Mouse (Mus musculus) heart, embryonic 13.5 days (tissue): ENCODE measurements around the gene Acvrl1. TPM values are rescaled to one million over a fixed set of nuclear protein-coding genes. Genes with fewer than 3 reads are reported as not detected.
A peak's percentile ranks its signal among the peaks of the same experiment; 100 is the strongest.

ENCODE experiments used
- ATAC-seq: fragments of 200-750 bp; cut with Nextera tagmentation; 2 replicates; pipeline ENCODE4 v1.8.0; 2017; ENCODE audit warnings: moderate TSS enrichment; ENCODE audit not compliant: insufficient number of reproducible peaks, low FRiP score, low TSS enrichment; ENCODE audit errors: extremely low read depth
- H3K27ac ChIP-seq: fragments of 300-500 bp; sonication (generic); replicated peaks from 2 replicates; pipeline ENCODE4 v1.5.1; 2015; ENCODE audit warnings: moderate library complexity, mild to moderate bottlenecking, inconsistent platforms
- H3K27me3 ChIP-seq: fragments of 300-500 bp; sonication (generic); replicated peaks from 2 replicates; pipeline ENCODE4 v1.6.1; 2015; ENCODE audit warnings: mild to moderate bottlenecking, inconsistent platforms
- H3K36me3 ChIP-seq: fragments of 300-500 bp; sonication (generic); 2 replicates; pipeline ENCODE4 v1.6.1; 2015; ENCODE audit warnings: mild to moderate bottlenecking, inconsistent platforms
- H3K4me1 ChIP-seq: fragments of 300-500 bp; sonication (generic); 2 replicates; pipeline ENCODE4 v1.6.1; 2015; ENCODE audit warnings: inconsistent platforms
- H3K4me2 ChIP-seq: fragments of 300-500 bp; sonication (generic); 2 replicates; pipeline ENCODE4 v1.6.1; 2015; ENCODE audit warnings: inconsistent platforms, mild to moderate bottlenecking, moderate library complexity
- H3K4me3 ChIP-seq: fragments of 300-500 bp; sonication (generic); 2 replicates; pipeline ENCODE4 v1.5.1; 2015; ENCODE audit warnings: moderate library complexity, mild to moderate bottlenecking, inconsistent platforms
- H3K9ac ChIP-seq: fragments of 300-500 bp; sonication (generic); 2 replicates; pipeline ENCODE4 v1.6.1; 2015; ENCODE audit warnings: inconsistent platforms, mild to moderate bottlenecking, moderate library complexity
- H3K9me3 ChIP-seq: fragments of 300-500 bp; sonication (generic); 2 replicates; pipeline ENCODE4 v1.6.1; 2016; ENCODE audit warnings: inconsistent platforms
- WGBS: fragments of 180-500 bp; shearing (Covaris S2); methylation state at CpG from one replicate; pipeline ENCODE4 v1.1.7; 2015; ENCODE audit warnings: mixed read lengths; 5-methylcytosine and 5-hydroxymethylcytosine counted together
- polyA plus RNA-seq: library from polyadenylated mRNA; unstranded; fragments of >200 nt; fragmentation: Nextera tagmentation; extraction: Ambion mirVana; gene quantifications from 2 replicates; pipeline ENCODE4 v1.2.1, GENCODE M21; 2015

The Acvrl1 gene
- polyA plus RNA-seq, 1 experiment from 2014 or later: 7.0 TPM

- Histone ChIP-seq H3K36me3 (no peaks in the 10 kb centered on the region), H3K4me1 (peaks cover 38% of the 10 kb centered on the region), H3K4me2 (no peak overlapping the region), H3K4me3 (no peak overlapping the region), H3K27ac (no peak overlapping the region), H3K9me3 (no peaks in the 10 kb centered on the region), H3K27me3 (0 out of 2 replicates have a peak, but pooled peaks cover 3% of the 10 kb centered on the region), H3K9ac (no peak overlapping the region)
- no peak for ATAC-seq
- WGBS: 28% methylated on average over 1 of the region's 1 CpGs
Observed at GRCm38 (mm10) chr15:101160128-101160527, 31.8 kb downstream of the Acvrl1 start.

GRCm38 (mm10) chr15:101160591-101160990 is 32.3 kb downstream of the Acvrl1 start:
- Histone ChIP-seq H3K27me3 (0 out of 2 replicates have a peak, but pooled peaks cover 3% of the 10 kb centered on the region), H3K4me3 (no peak overlapping the region), H3K9ac (no peak overlapping the region), H3K36me3 (no peaks in the 10 kb centered on the region), H3K27ac (no peak overlapping the region), H3K4me1 (peaks cover 39% of the 10 kb centered on the region), H3K4me2 (no peak overlapping the region), H3K9me3 (no peaks in the 10 kb centered on the region)
- 36% methylated on average over 7 of the region's 7 CpGs for WGBS
- no peak for ATAC-seq

GRCm38 (mm10) chr15:101161534-101161933 is 33.2 kb downstream of the Acvrl1 start:
- Histone ChIP-seq H3K9me3 (no peaks in the 10 kb centered on the region), H3K27ac (no peak overlapping the region), H3K27me3 (0 out of 2 replicates have a peak, but pooled peaks cover 6% of the 10 kb centered on the region), H3K4me1 (peaks cover 41% of the 10 kb centered on the region), H3K36me3 (no peaks in the 10 kb centered on the region), H3K9ac (no peak overlapping the region), H3K4me3 (no peak overlapping the region), H3K4me2 (no peak overlapping the region)
- 79% methylated on average over 7 of the region's 7 CpGs for WGBS
- no peak for ATAC-seq

GRCm38 (mm10) chr15:101163056-101163458 is 34.7 kb downstream of the Acvrl1 start:
- H3K4me1 ChIP-seq: peaks cover 41% of the 10 kb centered on the region
- WGBS: 24% methylated on average over 15 of the region's 15 CpGs
- H3K9me3 ChIP-seq: no peaks in the 10 kb centered on the region
- H3K27me3 ChIP-seq: 0 out of 2 replicates have a peak, but pooled peaks cover 7% of the 10 kb centered on the region
- peak overlapping the region; percentile 42; the same call in 1 of the 2 replicates for H3K27ac ChIP-seq
- peak overlapping the region; percentile 25; the same call in 1 of the 2 replicates for H3K4me2 ChIP-seq
- peak overlapping the region; percentile 62 for H3K9ac ChIP-seq
- H3K36me3 ChIP-seq: no peaks in the 10 kb centered on the region
- ATAC-seq: no peak
- no peak overlapping the region for H3K4me3 ChIP-seq

- Histone ChIP-seq H3K4me2 (no peak overlapping the region), H3K36me3 (no peaks in the 10 kb centered on the region), H3K4me3 (no peak overlapping the region), H3K9me3 (no peaks in the 10 kb centered on the region), H3K27ac (peak overlapping the region; percentile 42), H3K4me1 (peaks cover 41% of the 10 kb centered on the region), H3K9ac (no peak overlapping the region), H3K27me3 (0 out of 2 replicates have a peak, but pooled peaks cover 12% of the 10 kb centered on the region)
- ATAC-seq: no peak
- 54% methylated on average over 5 of the region's 5 CpGs for WGBS
Observed at GRCm38 (mm10) chr15:101163854-101164253, 35.5 kb downstream of the Acvrl1 start.

- no peak for ATAC-seq
- Histone ChIP-seq H3K4me1 (peaks cover 41% of the 10 kb centered on the region), H3K36me3 (no peaks in the 10 kb centered on the region), H3K27ac (no peak overlapping the region), H3K27me3 (0 out of 2 replicates have a peak, but pooled peaks cover 12% of the 10 kb centered on the region), H3K4me3 (no peak overlapping the region), H3K9me3 (no peaks in the 10 kb centered on the region), H3K4me2 (no peak overlapping the region), H3K9ac (no peak overlapping the region)
- 41% methylated on average over 5 of the region's 5 CpGs for WGBS
Observed at GRCm38 (mm10) chr15:101164291-101164690, 36.0 kb downstream of the Acvrl1 start.

GRCm38 (mm10) chr15:101165658-101166437 is 37.5 kb downstream of the Acvrl1 start:
- peak overlapping the region; percentile 19; the same call in 1 of the 2 replicates for H3K9ac ChIP-seq
- no peak for ATAC-seq
- no peak overlapping the region for H3K27ac ChIP-seq

GRCm38 (mm10) chr15:101167553-101167952 is 39.2 kb downstream of the Acvrl1 start:
- Histone ChIP-seq H3K9ac (no peak overlapping the region), H3K27ac (no peak overlapping the region), H3K27me3 (0 out of 2 replicates have a peak, but pooled peaks cover 9% of the 10 kb centered on the region), H3K36me3 (no peaks in the 10 kb centered on the region), H3K4me1 (peaks cover 23% of the 10 kb centered on the region), H3K9me3 (no peaks in the 10 kb centered on the region), H3K4me2 (no peak overlapping the region), H3K4me3 (no peak overlapping the region)
- no peak for ATAC-seq
- WGBS: 58% methylated on average over 11 of the region's 11 CpGs

More at GRCm38 (mm10) chr15:101165658-101166437, 37.5 kb downstream of the Acvrl1 start:
- Histone ChIP-seq H3K9me3 (no peaks in the 10 kb centered on the region), H3K36me3 (no peaks in the 10 kb centered on the region), H3K4me2 (no peak overlapping the region), H3K4me3 (no peak overlapping the region), H3K4me1 (peaks cover 33% of the 10 kb centered on the region), H3K27me3 (0 out of 2 replicates have a peak, but pooled peaks cover 12% of the 10 kb centered on the region)
- 46% methylated on average over 16 of the region's 16 CpGs for WGBS

GRCm38 (mm10) chr15:101169910-101170309 is 41.6 kb downstream of the Acvrl1 start:
- Histone ChIP-seq H3K27me3 (0 out of 2 replicates have a peak, but pooled peaks cover 9% of the 10 kb centered on the region), H3K4me2 (no peak overlapping the region), H3K9ac (no peak overlapping the region), H3K4me3 (no peak overlapping the region), H3K4me1 (peaks cover 15% of the 10 kb centered on the region), H3K36me3 (no peaks in the 10 kb centered on the region), H3K9me3 (no peaks in the 10 kb centered on the region), H3K27ac (no peak overlapping the region)
- no peak for ATAC-seq
- 64% methylated on average over 5 of the region's 5 CpGs for WGBS

GRCm38 (mm10) chr15:101170413-101170980 is 42.2 kb downstream of the Acvrl1 start:
- no peaks in the 10 kb centered on the region for H3K9me3 ChIP-seq
- H3K27ac ChIP-seq: no peak overlapping the region
- no peak overlapping the region for H3K9ac ChIP-seq
- H3K27me3 ChIP-seq: 0 out of 2 replicates have a peak, but pooled peaks cover 9% of the 10 kb centered on the region
- no peak overlapping the region for H3K4me3 ChIP-seq
- H3K4me1 ChIP-seq: peaks cover 21% of the 10 kb centered on the region
- no peaks in the 10 kb centered on the region for H3K36me3 ChIP-seq
- no peak overlapping the region for H3K4me2 ChIP-seq
- ATAC-seq: no peak
- WGBS: 68% methylated on average over 10 of the region's 10 CpGs

GRCm38 (mm10) chr15:101171272-101171671 is 43.0 kb downstream of the Acvrl1 start:
- Histone ChIP-seq H3K9ac (no peak overlapping the region), H3K9me3 (no peaks in the 10 kb centered on the region), H3K4me1 (peaks cover 25% of the 10 kb centered on the region), H3K4me2 (no peak overlapping the region), H3K27me3 (0 out of 2 replicates have a peak, but pooled peaks cover 6% of the 10 kb centered on the region), H3K36me3 (no peaks in the 10 kb centered on the region), H3K4me3 (no peak overlapping the region), H3K27ac (no peak overlapping the region)
- no peak for ATAC-seq
- 75% methylated on average over 4 of the region's 4 CpGs for WGBS
